Mouse (Mus musculus) urinary bladder, postnatal 36 days (tissue): ENCODE data around the gene Palm2.
A peak's percentile ranks its signal among the peaks of the same experiment; 100 is the strongest.
"Not testable (repeated sequence)": the region's sequence is repeated elsewhere in the genome, so short reads cannot be mapped to it uniquely, and the experiment has no call there.

Experiments used
- DNase-seq, 2 experiments: peaks; one replicate each; pipeline ENCODE4 v3.0.0; 2022; ENCODE audit warnings: low spot score in 2 of 2, mixed read lengths in 1 of 2

Palm2 gene

DNA sequence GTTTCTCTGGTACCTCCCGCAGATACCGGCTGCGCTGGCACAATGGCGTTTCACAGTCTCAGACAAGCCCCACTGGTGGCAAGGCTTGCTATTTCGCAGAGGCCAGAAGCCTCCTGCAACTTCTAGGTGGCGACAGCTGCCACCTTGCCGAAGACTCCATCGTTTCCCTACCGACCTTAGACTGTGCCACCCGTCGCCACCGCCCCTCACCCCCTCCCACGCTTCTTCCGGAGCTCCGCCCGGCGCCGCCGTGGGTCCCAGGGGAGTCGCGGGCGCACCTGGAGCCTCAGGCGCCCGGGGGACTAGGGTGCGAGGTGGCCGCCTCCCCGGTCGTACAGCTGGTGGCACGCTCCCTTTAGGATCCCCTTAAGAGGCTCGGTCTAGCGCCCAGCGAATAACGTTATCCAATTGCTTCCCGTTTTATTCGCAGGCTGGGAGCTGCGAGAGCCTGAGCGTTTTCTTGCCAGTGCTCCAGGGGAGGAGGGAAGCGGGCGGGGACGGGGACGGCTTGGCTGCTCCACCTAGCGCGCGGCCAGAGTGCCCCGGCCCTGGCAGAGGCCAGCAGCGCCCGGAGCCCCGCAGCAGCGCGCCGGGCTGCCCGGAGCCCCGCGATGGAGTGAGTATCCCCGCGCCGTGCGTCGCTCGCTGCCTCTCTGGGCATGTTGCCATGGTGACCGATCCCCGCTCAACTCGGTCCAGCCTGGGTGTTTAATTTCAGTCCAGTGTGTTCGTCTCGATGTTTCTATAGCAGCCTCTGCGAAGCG, at the start of gene Palm2:
Gene Palm2, plus strand, starts transcription at position 307 of the 764 bp plus-strand sequence.
- peak; percentile 34 to 35 for DNase-seq

DNA sequence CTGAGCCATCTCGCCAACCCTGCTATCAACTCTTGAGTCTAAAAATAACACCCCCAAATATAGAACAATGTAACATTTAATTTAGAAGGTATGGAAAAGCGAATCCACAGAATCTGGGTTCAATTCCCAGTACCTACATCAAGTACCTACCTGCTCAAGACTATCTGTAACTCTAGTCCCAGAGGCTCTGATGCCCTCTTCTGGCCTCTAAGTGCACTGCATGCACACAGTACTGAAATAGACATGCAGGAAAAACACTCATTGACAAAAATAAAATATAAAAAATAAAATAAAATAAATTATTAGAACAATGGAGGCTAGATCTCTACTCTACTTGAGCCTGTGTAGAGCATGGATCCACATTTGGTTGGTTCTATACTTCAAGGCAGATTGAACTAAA, 49.7 kb upstream of the Palm2 start:
- no peak for DNase-seq

DNA sequence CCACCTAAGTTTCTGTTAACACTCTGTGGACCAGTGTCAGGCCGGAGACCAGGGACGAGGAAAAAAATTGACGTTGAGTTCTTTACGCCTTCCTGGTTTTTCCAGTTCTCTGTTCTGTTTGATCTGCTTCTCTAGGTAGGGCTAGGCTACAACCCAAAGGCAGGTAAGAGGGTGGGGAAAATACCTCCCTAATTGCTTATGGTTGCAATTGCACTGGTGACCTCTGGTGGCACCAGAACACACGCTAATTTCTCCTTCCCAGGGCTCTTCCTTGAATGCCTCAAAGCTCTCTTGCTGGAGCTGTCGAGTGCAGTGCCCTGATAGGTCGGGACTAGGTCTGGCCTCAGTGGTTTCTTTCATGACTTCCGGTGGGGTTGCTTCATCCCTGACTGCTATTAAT, 42.9 kb upstream of the Palm2 start:
- DNase-seq = no peak

DNA sequence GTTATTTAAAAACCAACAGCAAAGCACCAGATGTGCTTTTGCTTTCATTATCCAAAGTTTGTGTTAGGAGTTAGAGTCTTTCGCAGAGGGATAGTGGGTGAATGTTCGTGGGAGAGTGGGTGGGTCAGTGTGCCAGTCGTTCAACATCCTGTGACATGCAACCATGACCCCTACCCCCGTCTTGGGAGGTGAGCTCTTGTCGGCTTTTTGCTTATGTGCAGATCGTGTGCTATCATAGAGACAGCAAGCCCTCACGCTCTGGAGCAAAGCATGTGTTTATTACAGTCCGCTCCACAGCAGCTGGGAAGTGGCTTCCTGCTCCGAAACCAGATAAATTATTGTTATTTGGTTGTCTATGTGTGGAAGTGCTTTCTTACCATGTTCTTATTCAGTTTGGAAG, 37.6 kb upstream of the Palm2 start:
- DNase-seq = no peak

DNA sequence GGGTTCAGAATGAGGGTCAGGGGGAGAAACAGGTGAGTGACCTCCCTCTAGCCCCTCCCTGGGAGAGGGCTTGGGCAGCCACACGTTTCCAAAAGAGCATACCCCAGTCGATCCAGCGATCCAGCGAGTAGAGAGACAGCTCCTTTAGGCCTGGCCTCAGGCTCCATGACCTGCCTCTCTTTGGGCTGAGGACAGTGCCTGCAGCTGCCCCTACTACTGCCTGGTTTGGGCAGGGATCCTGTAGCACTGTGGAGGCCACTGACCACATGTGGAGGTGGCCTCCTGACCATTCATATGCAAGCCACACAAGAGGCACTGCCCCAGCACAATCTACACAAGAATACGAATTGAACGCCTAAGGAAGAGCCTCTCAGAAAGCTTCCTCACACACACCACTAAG, 21.7 kb upstream of the Palm2 start:
- DNase-seq = not testable (repeated sequence)

DNA sequence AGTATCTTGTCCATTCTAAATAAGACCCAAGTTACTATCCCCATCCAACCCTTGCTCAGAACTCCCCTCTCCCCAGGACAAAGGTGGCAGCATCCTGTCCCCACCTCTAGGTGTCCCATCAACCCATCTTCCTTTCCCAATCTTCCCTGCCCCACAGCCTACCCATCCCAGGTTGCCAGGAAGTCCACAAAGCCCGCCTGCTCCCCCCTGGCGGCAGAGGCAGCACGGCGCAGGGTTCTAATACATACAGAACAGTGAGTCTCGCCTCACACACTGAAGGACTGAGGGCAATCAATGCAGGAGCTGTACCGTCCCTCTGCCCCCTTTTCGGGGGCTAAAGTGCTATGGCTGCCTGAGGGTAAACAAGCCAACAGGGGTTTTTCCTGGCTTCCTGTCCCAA, 21.0 kb upstream of the Palm2 start:
- DNase-seq = no peak

DNA sequence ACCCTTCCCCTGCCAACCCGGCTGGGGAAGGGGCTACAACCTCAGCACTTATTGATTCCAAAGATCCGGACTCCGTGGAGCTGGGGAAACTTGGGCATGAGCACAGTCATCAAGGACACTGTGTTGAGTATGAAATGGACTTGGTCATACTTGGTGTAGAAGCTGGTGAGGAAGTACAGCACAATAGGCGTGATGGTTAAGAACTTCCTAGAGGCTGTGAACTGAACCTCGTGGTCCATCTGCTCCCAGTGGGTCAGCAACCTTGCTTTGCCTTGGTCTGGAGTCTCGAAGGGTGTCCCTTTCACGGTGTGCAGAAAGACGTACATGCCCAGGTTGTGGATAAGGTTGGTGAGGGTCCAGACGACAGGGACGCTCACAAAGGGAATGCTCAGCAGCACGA, 20.4 kb upstream of the Palm2 start:
- DNase-seq = not testable (repeated sequence)

DNA sequence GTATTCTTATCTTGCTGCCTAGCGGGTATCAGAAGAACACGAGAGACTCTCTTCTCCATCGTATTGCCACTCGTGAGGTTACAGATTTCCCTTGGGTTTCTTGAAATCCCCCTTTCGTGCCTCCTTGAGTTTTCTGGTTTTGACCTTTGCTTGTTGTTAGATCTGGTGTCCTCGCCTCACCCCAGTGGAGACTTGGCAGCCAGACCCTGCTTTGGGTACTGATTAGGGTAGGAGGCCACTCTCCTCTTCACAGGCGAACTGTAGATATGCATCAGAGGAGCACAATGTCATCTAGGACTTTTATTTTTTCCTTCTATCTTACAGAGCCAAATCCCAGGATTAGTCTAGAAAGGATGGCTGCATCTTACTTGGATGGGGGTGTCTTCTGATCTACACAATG, 10.0 kb upstream of the Palm2 start:
- DNase-seq = no peak

DNA sequence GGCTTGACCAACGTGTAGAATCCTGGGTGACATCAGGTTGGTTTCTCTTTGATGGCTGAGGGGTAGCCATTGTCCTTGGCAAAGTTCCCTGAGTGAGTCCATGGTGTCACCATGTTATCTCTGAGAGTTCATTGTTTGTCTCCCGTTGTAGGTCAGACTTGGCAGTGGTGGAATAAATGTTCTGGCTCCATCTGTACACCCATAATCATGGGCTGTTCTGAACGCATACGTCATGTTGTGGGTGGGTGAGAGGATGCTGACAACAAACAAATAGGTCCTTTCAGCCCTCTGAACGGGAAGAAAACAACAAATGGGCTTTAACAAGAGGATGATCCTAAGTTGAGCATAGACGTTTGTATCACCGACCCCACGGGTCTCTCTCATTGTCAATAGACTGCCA, 5.7 kb upstream of the Palm2 start:
- DNase-seq = no peak

DNA sequence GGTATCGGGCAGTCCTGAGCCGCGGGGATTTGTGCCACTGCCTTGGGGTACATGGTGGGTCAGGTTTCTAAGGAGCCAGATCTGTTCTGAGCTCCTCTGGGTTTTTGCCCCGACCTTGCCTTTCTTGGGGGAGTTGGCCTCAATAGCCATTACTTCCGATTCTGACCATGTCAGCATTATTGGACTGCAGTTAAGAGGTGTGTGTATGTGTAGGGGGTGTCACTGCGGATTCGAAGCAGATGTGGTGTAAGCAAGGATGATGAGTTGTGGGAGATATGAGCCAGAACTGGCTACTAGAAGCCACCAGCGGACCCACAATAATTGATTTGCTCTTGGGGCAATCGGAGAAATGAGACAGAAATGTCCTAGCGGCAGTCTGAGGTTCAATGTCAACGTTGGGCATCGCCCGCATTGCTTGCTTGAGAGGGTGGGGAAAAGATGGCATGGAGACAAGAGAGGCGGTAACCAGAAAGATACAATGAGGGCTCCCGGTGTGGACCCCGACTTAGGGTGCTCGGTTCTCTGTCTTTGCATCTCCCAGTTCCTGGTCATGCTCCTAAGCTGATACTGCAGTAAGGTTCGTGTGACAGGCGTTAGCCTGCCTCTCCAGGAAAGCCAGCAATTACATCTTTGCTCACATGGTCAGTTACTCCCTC, 786 bp downstream of the Palm2 start:
- no peak for DNase-seq

DNA sequence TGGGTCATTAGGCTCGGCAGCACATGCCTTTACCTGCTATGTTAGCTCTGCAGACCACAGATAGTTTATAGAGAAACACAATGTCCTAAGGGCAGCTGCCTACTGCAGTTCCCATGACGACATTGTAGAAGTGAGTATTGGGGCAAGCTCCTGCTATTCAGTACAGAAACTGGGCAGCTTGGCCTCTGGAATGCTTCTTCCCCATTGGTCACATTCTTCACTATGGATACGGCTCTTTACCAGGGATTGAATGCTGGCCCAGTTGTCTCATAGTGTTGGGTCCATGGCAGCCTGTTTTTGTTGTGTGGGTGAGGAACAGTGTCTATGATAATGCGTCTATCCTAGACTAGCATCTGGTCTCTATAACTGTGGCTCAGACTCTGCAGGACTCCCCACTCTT, 2.2 kb downstream of the Palm2 start:
- DNase-seq = no peak

DNA sequence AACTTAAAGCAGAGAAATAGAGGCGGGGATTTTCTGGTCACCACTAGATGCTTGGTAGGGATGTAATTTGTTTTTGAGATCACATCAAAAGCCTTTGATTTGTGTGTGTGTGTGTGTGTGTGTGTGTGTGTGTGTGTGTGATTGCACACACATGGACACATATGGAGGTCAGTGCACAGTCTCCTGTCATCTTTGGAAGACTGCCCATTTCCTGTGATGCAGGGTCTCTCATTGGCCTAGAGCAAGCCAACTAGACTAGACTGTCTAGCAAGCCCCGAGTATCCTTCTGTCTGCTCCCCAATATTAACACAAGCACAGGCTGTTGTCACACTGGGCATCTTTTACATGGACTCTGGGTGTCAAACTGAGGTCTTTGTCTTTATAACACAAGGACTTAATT, 12.0 kb downstream of the Palm2 start:
- DNase-seq = no peak

DNA sequence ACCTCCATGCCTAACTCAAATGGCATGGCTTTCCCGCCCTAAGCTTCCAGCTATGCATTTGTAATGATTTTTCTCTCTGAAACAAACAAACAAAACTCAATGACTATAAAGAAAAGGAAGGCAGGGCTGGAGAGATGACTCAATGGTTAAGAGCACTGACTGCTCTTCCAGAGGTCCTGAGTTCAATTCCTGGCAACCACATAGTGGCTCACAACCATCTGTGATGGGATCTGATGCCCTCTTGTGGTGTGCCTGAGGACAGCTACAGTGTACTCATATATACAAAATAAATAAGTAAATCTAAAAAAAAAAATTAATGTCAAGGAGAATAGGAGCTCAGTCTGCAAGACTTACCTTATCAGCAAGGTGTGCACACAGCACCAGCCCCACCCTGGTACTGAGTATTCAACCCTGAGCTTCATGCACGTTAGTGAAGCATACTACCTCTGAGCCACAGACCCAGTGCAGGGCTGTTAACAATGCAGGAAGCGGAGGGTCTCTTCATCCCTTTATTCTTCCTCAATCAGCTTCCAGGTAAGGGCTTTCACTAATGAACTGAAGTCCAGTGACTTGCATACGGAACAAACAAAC, 12.9 kb downstream of the Palm2 start:
- no peak for DNase-seq

DNA sequence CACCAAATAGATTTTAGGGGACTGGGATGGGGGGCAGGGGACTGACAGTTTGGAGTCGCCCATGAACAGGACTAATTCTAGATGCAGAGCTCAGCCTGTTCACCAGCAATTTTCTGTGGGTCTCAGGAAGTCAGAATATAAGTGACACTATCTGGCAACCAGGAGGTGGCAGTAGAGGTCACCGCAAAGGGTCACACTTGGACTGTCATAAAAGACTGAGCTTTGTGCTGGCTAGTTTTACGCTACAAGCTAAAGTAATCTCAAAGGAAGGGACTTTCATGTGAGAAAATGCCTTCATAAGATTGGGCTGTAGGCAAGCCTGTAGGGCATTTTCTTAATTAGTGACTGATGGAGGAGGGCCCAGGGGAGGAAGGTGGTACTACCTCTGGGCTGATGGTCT, 17.8 kb downstream of the Palm2 start:
- DNase-seq = peak; percentile 9 to 32

DNA sequence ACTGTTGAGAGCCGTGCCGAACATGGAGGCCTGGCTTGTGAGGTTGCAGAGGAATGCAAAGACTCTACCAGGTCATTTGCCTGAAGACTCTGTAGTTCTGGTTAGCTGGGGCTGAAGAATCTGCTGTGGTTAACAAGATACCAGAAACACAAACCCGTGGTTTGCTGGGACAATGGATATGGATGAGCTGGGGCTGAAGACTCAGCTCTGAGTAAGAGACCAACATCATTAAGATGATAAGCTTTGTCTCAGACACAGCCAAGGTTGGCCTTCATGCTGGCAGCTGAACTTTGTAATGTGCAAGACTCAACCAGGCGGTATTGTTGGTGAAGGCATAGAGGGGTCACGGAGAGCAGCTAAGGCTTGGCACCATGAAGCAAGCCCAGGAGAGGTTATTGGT, 18.6 kb downstream of the Palm2 start:
- no peak for DNase-seq

DNA sequence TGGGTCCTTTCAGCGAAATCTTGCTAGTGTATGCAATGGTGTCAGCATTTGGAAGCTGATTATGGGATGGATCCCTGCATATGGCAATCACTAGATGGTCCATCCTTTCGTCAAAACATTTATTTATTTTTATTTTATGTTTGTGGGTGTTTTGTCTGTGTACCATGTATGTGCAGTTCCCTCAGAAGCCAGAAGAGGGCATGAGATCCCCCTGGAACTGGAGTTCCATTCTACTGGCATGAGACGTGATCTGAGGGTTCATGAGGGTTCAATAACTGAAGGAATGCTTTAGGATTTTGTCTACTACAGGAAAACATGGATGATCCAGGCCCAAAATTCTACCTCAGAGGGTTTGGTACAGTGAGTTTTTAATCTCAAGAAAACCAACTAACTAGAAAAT, 28.3 kb downstream of the Palm2 start:
- no peak for DNase-seq

DNA sequence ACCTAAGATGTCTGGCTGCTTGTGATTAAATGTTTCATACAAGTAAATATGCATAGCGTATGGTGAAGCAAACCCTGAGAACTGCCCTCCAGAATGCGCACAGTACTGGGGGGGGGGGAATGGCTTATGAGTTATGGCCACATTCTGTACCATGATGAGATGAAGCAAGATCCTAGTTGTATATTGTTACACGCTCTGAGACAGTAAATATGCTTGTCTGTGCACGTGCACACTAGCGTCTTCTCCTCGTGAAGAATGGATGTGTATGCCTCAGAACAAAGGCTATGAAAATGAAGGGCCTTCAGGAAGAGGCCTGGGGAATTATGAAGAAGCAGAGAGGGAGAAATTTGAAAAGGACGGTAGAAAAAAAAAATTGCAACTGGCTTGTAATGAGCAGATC, 48.4 kb downstream of the Palm2 start:
- DNase-seq = no peak

DNA sequence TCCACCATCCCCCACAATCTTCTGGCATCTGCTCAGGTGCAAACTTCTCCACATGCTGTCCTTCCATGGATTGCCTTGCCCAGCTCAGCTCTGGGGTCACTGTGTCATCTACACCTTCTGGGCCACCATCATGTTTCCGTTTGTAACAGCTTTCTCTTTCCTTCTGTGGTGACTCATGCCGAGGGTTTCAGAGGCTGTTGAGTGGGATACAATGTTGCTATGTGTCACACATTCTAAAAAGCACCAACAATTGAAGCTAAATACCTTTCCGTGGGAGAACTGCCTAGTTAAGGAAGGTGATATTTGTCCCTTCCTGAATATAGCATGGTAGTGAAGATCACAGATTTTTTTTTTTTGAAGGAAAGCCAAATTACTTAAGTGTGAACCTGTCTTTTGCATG, 52.3 kb downstream of the Palm2 start:
- no peak for DNase-seq

DNA sequence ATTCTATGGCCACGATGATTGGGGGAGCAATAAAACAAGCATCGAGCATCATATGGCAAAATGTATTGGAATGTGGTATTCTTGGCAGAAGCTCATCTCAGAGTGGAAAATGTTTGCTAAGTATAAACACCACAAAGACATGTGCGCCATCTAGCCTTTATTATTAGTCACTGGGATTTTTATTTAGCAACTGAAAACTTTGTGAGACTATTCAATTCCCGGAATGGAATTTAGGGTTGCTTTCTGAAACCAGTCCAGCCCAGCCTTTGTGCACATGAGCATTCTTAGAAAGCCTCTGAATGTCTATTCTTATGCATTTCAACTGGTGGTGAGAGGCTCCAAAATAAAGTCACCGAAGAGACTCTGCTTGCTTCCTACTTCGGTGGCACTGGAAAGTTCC, 55.8 kb downstream of the Palm2 start:
- DNase-seq = no peak

DNA sequence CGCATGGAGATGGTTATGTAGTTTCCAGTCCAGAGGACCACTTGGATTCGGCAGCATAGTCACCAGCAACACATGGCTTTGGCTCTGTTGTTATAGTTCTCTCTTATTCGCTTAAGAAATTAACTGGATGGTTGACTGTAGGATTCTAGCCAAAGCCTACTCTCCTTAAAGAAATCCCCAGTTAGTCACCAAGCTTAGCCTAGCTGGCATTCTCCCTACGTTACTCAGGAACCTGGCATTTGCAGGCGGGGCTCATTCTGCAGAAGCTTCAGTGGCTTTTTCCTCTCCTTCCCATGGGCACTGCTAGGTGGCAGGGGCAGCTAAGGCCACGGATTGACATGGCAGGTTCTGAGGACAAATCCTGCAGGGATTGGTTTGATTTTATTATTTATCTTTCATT, 70.7 kb downstream of the Palm2 start:
- no peak for DNase-seq

DNA sequence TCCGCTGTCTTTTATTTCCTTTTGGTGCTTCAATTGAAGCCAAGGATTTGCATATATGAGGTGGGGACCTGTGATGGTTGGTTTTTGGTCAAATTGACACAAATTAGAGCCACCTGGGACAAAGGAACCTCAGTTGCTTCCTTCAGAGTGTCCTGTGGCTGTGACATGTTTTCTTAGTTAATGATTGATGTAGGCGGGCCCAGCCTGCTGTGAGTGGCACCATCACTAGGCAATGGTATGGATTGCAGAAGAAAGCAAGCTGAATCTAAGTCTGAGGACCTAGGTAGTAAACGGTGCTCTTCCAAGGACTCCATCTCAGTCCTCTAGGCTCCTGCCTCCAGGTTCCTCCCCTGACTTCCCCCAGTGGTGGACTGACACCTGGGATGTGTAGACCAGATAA, 76.5 kb downstream of the Palm2 start:
- no peak for DNase-seq

DNA sequence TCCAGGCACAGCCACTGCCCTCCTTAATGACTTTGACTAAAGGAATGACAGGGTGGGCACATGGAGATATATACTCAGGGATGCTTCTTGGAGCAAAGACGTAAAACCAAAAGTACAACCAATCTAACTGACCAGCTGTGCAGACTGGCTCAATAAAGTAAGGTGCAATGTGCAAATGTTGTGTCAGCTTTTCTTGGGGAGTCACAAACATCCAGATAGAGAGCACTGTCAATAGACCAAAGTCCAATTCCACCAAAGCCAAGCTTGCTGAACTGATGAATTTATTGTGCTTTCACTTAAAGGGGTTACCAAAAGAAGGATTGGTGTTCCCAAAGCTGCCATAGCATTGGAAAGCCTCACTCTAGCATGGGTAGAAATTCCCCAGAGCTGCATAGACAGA, 77.7 kb downstream of the Palm2 start:
- DNase-seq = no peak

DNA sequence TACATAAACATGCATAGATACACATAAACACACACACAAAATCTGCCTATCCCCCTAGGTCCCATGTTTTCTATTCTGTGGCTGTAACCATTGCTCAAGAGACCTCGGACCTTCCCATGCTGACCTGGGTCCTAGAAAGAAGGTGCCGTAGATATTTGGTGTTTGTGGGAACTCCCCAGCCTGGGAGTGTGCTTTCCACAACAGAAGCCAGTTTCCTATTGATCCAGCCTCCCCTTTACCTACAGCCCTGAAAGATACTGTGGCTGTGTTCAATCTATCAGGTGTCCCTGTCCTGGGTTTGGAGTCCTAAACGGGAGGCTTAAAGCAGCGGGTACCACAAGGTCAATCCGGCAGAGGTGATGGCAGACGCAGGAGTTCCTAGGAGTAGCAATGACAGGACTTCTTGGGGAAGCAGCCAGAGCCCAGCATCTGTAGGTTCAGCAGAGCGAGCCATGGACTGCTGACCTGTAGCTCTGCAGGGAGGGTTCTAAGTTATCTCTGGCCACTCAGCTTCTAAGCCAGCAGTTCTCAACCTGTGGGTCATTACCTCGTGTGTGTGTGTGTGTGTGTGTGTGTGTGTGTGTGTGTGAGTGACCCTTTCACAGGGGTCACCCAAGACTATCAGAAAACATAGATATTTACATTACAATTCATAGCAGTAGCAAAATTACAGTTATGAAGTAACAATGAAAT, 79.3 kb downstream of the Palm2 start:
- DNase-seq = no peak
